9 mouse cellular contexts compared by ENCODE assay signal in the genomic region with DNA sequence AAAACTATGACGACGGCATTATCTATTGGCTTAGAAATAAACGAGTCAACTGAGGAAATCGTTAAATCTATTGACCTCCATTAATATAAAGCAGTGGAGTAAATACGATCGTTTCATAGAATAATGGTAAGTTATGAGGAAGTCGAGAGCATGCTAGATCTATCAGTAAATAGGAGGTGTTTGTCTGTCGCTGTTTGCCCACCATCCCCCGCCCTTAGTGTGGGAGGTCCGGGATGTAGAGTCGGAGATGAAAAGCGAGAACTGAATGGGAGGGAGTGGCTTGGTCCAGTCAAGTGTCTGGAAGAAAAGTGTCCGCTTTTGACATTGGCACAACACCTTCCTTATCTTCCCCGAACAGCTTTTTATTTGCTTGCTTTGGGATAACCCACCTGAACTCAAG. TPM values are rescaled to one million over a fixed set of nuclear protein-coding genes. Genes with fewer than 3 reads are reported as not detected.
A peak's percentile ranks its signal among the peaks of the same experiment; 100 is the strongest.
DNase-seq lines count a peak whose midpoint lies in the region; ATAC-seq and TF ChIP-seq lines count a peak whose summit lies in the region.
"Had no signal": no experiment of that assay in that cellular context is flagged by ENCODE, and none has a peak within 500 bp of the region (broad histone marks: within the 10 kb centered on the region; RNA-seq: fewer than 3 reads in every experiment).

A gene (plus strand): TSS at position 79 of the 400 bp plus-strand sequence.

- no peak for TF ChIP-seq CTCF in C2C12 (IDR thresholded peaks at IDR 0.05; ENCODE audit: control insufficient read depth, insufficient read depth, insufficient read length)
- no peak for TF ChIP-seq CTCF in embryonic fibroblast, embryonic 13.5 days (IDR thresholded peaks at IDR 0.05; ENCODE audit: borderline replicate concordance, insufficient read depth, low read length)

- H3K36me3 ChIP-seq in heart, embryonic 14.5 days (ENCODE audit: control insufficient read depth, insufficient read depth, low read length), result no peaks in the 10 kb centered on the region
- no peaks in the 10 kb centered on the region for H3K36me3 ChIP-seq in C2C12 (ENCODE audit: control insufficient read depth, insufficient read depth)
- H3K36me3 ChIP-seq in limb, embryonic 12.5 days, result no peaks in the 10 kb centered on the region

- H3ac ChIP-seq in C2C12 (ENCODE audit: control insufficient read depth, insufficient read length, low read depth), result no peak within 1 kb of the TSS

- no peak for TF ChIP-seq POLR2A in embryonic fibroblast, embryonic 13.5 days (IDR thresholded peaks at IDR 0.05; ENCODE audit: low read depth, low read length)

- H3K4me2 ChIP-seq in heart, embryonic 14.5 days (ENCODE audit: low read length), result peak within 1 kb of the TSS; percentile 96
- peak within 1 kb of the TSS; percentile 99 for H3K4me2 ChIP-seq in limb, embryonic 12.5 days

- H3K4me3 ChIP-seq in heart, embryonic 14.5 days (ENCODE audit: control insufficient read depth in 1 of 2, insufficient read depth in 1 of 2, low read depth in 1 of 2, low read length in 2 of 2), result peak within 1 kb of the TSS; percentile 53 to 57
- H3K4me3 ChIP-seq in C2C12 (ENCODE audit: insufficient read depth, poor library complexity, severe bottlenecking), result peak within 1 kb of the TSS; percentile 37
- H3K4me3 ChIP-seq in embryonic fibroblast, embryonic 13.5 days (ENCODE audit: insufficient read depth, low read length), result peak within 1 kb of the TSS; percentile 45
- H3K4me3 ChIP-seq in limb, embryonic 12.5 days (replicated peaks), result peak within 1 kb of the TSS; percentile 65

- H3K27me3 ChIP-seq in heart, embryonic 14.5 days (ENCODE audit: control insufficient read depth, insufficient read depth, low read length), result peaks cover 24% of the 10 kb centered on the region; the same call in 1 of the 2 replicates
- no peaks in the 10 kb centered on the region for H3K27me3 ChIP-seq in C2C12 (ENCODE audit: control insufficient read depth, insufficient read depth, insufficient read length)
- H3K27me3 ChIP-seq in limb, embryonic 12.5 days, result peaks cover 28% of the 10 kb centered on the region

- DNase-seq in heart, adult 11 months, result no peak
- DNase-seq in ovary, postnatal 36 days (ENCODE audit: low spot score), result no peak
- no peak for DNase-seq in gastrocnemius, postnatal 4 days (ENCODE audit: low spot score in 2 of 2)
- DNase-seq in kidney, postnatal 14 days, result no peak

- peak within 1 kb of the TSS; percentile 28 for H3K9ac ChIP-seq in heart, embryonic 14.5 days (ENCODE audit: low read length)
- peak within 1 kb of the TSS; percentile 55 for H3K9ac ChIP-seq in limb, embryonic 12.5 days (replicated peaks)

- no peak within 1 kb of the TSS for H3K27ac ChIP-seq in heart, embryonic 14.5 days (replicated peaks in 1 of 2; ENCODE audit: control insufficient read depth in 1 of 2, insufficient read depth in 1 of 2, low read depth in 2 of 2, low read length in 2 of 2)
- no peak within 1 kb of the TSS for H3K27ac ChIP-seq in embryonic fibroblast, embryonic 13.5 days (ENCODE audit: insufficient read depth, low read length)
- H3K27ac ChIP-seq in limb, embryonic 12.5 days, result no peak within 1 kb of the TSS

- H3K9me3 ChIP-seq in heart, embryonic 14.5 days (ENCODE audit: control insufficient read depth, low read length), result no peaks in the 10 kb centered on the region
- H3K9me3 ChIP-seq in limb, embryonic 12.5 days, result no peaks in the 10 kb centered on the region

- H3K4me1 ChIP-seq in heart, embryonic 14.5 days (ENCODE audit: control insufficient read depth in 2 of 2, insufficient read depth in 2 of 2, low read length in 2 of 2), result peaks cover 7 to 8% of the 10 kb centered on the region in 2 experiments; a peak in 3 of 4 replicates
- H3K4me1 ChIP-seq in embryonic fibroblast, embryonic 13.5 days (ENCODE audit: control insufficient read depth, insufficient read depth, low read length), result peaks cover 3% of the 10 kb centered on the region; the same call in 1 of the 2 replicates
- peaks cover 8% of the 10 kb centered on the region; the same call in 1 of the 2 replicates for H3K4me1 ChIP-seq in limb, embryonic 12.5 days (replicated peaks)

- no peak for ATAC-seq in heart, embryonic 14.5 days (ENCODE audit: insufficient number of reproducible peaks, insufficient read depth, low FRiP score, low read depth)
- ATAC-seq in limb, embryonic 12.5 days (ENCODE audit: insufficient number of reproducible peaks, insufficient read depth, low FRiP score, low TSS enrichment, low read depth), result no peak

- 11% methylated on average over 14 of the region's 14 CpGs for whole genome bisulfite sequencing in heart, embryonic 14.5 days
- 8% methylated on average over 14 of the region's 14 CpGs for WGBS in limb, embryonic 12.5 days

- no peaks in the 10 kb centered on the region for H3K79me2 ChIP-seq in C2C12 (ENCODE audit: control insufficient read depth, insufficient read depth)

- H3K79me3 ChIP-seq in C2C12 (ENCODE audit: low read depth), result no peaks in the 10 kb centered on the region

TF ChIP-seq in C2C12, 6 proteins besides CTCF, POLR2A, EP300 and RAD21:
- no peak for TF ChIP-seq FOSL1 (IDR thresholded peaks at IDR 0.05; ENCODE audit: insufficient read depth, low read length, poor library complexity, severe bottlenecking)
- no peak for TF ChIP-seq CEBPB (IDR thresholded peaks at IDR 0.05; ENCODE audit: low read depth)
- TF ChIP-seq MYOG (IDR thresholded peaks at IDR 0.05; ENCODE audit: control insufficient read depth, extremely low read depth, insufficient read length), result no peak
- no peak for TF ChIP-seq MYOD1 (IDR thresholded peaks at IDR 0.05; ENCODE audit: control insufficient read depth, insufficient read length, low read depth)
- TF ChIP-seq MAX (IDR thresholded peaks at IDR 0.05), result no peak
- TF ChIP-seq USF1 (IDR thresholded peaks at IDR 0.05; ENCODE audit: low read depth), result no peak

RNA-seq across cellular contexts. Expression of the gene that starts here (rescaled TPM):
- polyA plus RNA-seq in heart, embryonic 14.5 days (2014; fragmentation: Nextera tagmentation; extraction: Ambion mirVana), result not detected in 2 replicates
- polyA plus RNA-seq in C2C12 (2012; fragmentation: generic; extraction: Trizol), result 0.12 TPM
- not detected in 2 replicates for polyA plus RNA-seq in embryonic fibroblast, embryonic 13.5 days (2011; ENCODE audit: insufficient read length, low read depth, missing spikeins)
- 0.65 and 1.1 TPM in 2 replicates for polyA plus RNA-seq in limb, embryonic 12.5 days (2016; fragmentation: Nextera tagmentation; extraction: Ambion mirVana)
- not detected for total RNA-seq in gastrocnemius, postnatal 4 days (2021)
- total RNA-seq: MEL had no signal
